Mouse (Mus musculus) stomach, postnatal 0 days (tissue): ENCODE data around the gene Mtln.

ENCODE experiments used
- CTCF ChIP-seq: IDR thresholded peaks from 2 replicates; pipeline ENCODE4 v1.5.1; 2016; ENCODE audit warnings: antibody characterized with exemption, low read depth, mild to moderate bottlenecking, moderate library complexity
- EP300 ChIP-seq: optimal IDR thresholded peaks from 2 replicates; pipeline ENCODE3; 2016; ENCODE audit warnings: antibody characterized with exemption

- no peak for TF ChIP-seq CTCF
- no peak for TF ChIP-seq EP300
Measured at GRCm38 (mm10) chr2:127760014-127760413, 32.3 kb downstream of the Mtln start.
